Mouse (Mus musculus) stomach, embryonic 14.5 days (tissue): ENCODE data around the gene Prickle3. TPM values are rescaled to one million over a fixed set of nuclear protein-coding genes. Genes with fewer than 3 reads are reported as not detected.

Source experiments
- ATAC-seq: fragments of 200-750 bp; cut with Nextera tagmentation; 2 replicates; pipeline ENCODE4 v1.8.0; 2017; ENCODE audit warnings: low read depth, moderate TSS enrichment; ENCODE audit not compliant: insufficient number of reproducible peaks, insufficient read depth, low FRiP score
- H3K27ac ChIP-seq: fragments of 300-500 bp; sonication (generic); 2 replicates; pipeline ENCODE4 v1.5.1; 2014; ENCODE audit warnings: mild to moderate bottlenecking, low read length, moderate library complexity, mixed read lengths
- H3K27me3 ChIP-seq: fragments of 300-500 bp; sonication (generic); 2 replicates; pipeline ENCODE4 v1.6.1; 2014; ENCODE audit warnings: low read length, control low read depth, mixed read lengths; ENCODE audit not compliant: control insufficient read depth, insufficient read depth
- H3K36me3 ChIP-seq: fragments of 300-500 bp; sonication (generic); 2 replicates; pipeline ENCODE4 v1.6.1; 2014; ENCODE audit warnings: mild to moderate bottlenecking, control low read depth, low read length, moderate library complexity, mixed read lengths; ENCODE audit not compliant: control insufficient read depth, insufficient read depth
- H3K4me1 ChIP-seq: fragments of 300-500 bp; sonication (generic); 2 replicates; pipeline ENCODE4 v1.6.1; 2014; ENCODE audit warnings: low read length, control low read depth, mixed read lengths; ENCODE audit not compliant: control insufficient read depth, insufficient read depth
- H3K4me2 ChIP-seq: fragments of 300-500 bp; sonication (generic); replicated peaks from 2 replicates; pipeline ENCODE4 v1.6.1; 2014; ENCODE audit warnings: low read depth, low read length, control low read depth
- H3K4me3 ChIP-seq: fragments of 300-500 bp; sonication (generic); 2 replicates; pipeline ENCODE4 v1.5.1; 2014; ENCODE audit warnings: low read depth, low read length, control low read depth
- H3K9ac ChIP-seq: fragments of 300-500 bp; sonication (generic); replicated peaks from 2 replicates; pipeline ENCODE4 v1.6.1; 2014; ENCODE audit warnings: low read depth, mild to moderate bottlenecking, control low read depth, low read length, moderate library complexity, mixed read lengths
- H3K9me3 ChIP-seq: fragments of 300-500 bp; sonication (generic); 2 replicates; pipeline ENCODE4 v1.6.1; 2016; ENCODE audit warnings: low read depth, low read length, control low read depth; ENCODE audit not compliant: control insufficient read depth
- WGBS: fragments of 180-500 bp; shearing (Covaris S2); extraction: QIAGEN DNeasy Blood & Tissue Kit; methylation state at CpG from one replicate; pipeline ENCODE4 v1.1.7; 2014; 5-methylcytosine and 5-hydroxymethylcytosine counted together
- polyA plus RNA-seq: library from polyadenylated mRNA; unstranded; fragments of >200 nt; fragmentation: Nextera tagmentation; extraction: Ambion mirVana; gene quantifications from 2 replicates; pipeline ENCODE4 v1.2.1, GENCODE M21; 2014

The Prickle3 gene
- polyA plus RNA-seq, 1 experiment from 2014 or later = 12.0 TPM

DNA sequence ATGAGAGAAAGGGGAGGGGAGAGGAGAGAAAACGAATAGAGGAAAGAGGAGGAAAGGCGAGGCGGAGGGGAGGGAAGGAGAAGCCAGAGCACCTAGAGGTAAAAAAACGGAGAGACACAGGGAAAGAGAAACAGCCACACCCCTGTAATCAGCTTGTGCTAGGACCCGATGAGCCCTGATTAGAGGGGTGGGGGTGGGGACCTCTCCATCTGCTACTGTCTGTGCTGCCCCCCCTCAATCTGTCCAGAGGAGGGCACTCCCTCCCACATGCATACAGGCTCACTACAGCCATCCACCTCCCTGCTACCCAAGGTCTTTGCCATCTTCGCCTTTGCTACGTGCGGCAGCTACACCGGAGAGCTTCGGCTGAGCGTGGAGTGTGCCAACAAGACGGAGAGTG, 16.3 kb upstream of the Prickle3 start:
- H3K27ac ChIP-seq = no peak overlapping the region
- no peaks in the 10 kb centered on the region for H3K9me3 ChIP-seq
- H3K4me3 ChIP-seq = no peak overlapping the region
- ATAC-seq = no peak
- no peaks in the 10 kb centered on the region for H3K4me1 ChIP-seq
- H3K27me3 ChIP-seq = no peaks in the 10 kb centered on the region
- WGBS = 47% methylated on average over 12 of the region's 12 CpGs
- no peak overlapping the region for H3K4me2 ChIP-seq
- H3K9ac ChIP-seq = no peak overlapping the region
- no peaks in the 10 kb centered on the region for H3K36me3 ChIP-seq

DNA sequence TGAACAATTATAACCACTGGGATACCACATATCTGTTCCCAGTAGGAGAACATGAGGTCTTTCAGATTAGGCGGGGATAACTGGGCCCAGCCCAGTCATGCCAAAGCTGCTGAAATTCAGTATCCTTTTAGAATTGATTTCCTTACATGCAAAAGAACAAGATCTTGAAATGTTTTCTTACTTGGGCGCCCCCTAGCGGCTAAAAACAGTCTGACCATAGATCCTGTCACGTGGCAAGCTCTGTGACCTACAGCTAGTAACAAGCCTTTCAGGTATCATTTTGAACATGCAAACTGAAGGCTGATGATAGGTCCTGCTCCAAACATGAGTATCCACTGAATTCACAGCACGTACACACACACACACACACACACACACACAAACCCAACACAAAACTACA, 11.7 kb upstream of the Prickle3 start:
- no peak overlapping the region for H3K4me3 ChIP-seq

DNA sequence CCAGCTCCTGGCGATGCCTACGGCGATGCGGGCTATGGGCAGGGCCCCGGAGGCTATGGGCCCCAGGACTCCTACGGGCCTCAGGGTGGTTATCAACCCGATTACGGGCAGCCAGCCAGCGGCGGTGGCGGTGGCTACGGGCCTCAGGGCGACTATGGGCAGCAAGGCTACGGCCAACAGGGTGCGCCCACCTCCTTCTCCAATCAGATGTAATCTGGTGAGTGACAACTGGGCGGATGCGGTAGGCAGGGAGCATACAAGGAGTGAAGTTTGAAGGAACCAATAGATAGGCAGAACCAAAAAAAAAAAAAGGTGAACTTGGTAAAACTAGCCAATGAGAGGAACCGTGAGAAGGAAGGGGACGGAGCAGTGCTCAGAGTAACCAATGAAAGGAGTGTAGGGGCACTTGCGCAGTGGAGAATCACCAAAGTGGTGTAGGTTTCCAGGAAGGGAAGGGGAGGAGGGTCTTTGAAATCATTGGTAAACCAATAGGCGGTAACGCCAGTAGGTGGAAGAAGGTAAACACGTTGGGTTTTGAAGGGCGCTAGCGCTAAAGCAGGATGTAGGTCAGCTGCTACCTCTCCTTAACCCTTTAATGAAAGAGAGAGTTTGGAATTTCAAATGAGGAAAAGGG, 8.3 kb upstream of the Prickle3 start:
- Histone ChIP-seq H3K36me3 (no peaks in the 10 kb centered on the region), H3K27me3 (no peaks in the 10 kb centered on the region), H3K9ac (peak overlapping the region; percentile 46; the same call in 1 of the 2 replicates), H3K4me1 (no peaks in the 10 kb centered on the region), H3K4me3 (peak overlapping the region; percentile 35), H3K9me3 (no peaks in the 10 kb centered on the region), H3K27ac (peak overlapping the region; percentile 61; the same call in 1 of the 2 replicates), H3K4me2 (peak overlapping the region; percentile 45)
- ATAC-seq = peak; percentile 98
- WGBS = 17% methylated on average over 25 of the region's 25 CpGs

More for the DNA sequence above, 11.7 kb upstream of the Prickle3 start:
- no peaks in the 10 kb centered on the region for H3K9me3 ChIP-seq
- no peaks in the 10 kb centered on the region for H3K36me3 ChIP-seq
- H3K4me2 ChIP-seq = no peak overlapping the region
- H3K4me1 ChIP-seq = no peaks in the 10 kb centered on the region
- H3K9ac ChIP-seq = no peak overlapping the region
- 10% methylated on average over 5 of the region's 5 CpGs for WGBS
- no peak overlapping the region for H3K27ac ChIP-seq
- no peak for ATAC-seq
- no peaks in the 10 kb centered on the region for H3K27me3 ChIP-seq

DNA sequence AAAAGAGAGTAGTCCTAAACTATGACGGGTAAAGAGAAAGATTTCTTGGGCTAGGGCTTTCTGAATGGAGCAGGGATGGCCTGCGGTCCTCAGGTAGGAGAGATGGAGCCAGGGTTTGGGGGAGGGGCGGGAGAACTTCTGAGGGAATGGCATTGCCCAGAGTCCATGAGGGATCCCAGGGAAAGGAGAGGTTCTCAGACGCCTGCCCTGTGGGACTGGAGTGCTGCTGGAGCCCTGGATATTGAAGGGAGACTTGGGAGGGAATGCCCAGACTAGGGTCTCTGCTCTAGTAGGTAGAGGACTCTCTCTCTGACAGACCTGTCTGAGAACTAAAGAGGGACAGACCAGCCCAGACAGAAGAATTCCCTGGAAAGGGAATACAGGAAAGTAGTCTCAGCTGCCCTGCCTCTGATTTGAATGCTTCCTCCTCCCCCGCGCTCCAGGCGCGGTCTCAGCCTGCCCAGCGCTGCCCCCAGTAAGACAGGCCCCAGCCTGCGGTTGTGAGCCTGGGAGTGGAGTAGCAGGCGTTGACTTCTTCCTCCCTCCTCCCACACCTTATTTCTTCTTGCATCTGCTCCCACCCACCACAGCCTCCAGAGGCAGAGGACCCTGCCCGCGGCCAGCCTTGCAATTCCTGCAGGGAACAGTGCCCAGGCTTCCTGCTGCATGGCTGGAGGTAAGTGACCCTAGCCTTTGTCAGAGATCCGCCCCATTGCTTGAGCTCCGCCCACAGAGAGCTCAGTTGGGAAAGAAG, 1.1 kb downstream of the Prickle3 start:
- peak; percentile 77 for ATAC-seq
- WGBS = 32% methylated on average over 11 of the region's 15 CpGs
- no peaks in the 10 kb centered on the region for H3K27me3 ChIP-seq
- peak overlapping the region; percentile 40 for H3K4me3 ChIP-seq
- H3K4me1 ChIP-seq = peaks cover 2% of the 10 kb centered on the region; the same call in 1 of the 2 replicates
- H3K9me3 ChIP-seq = no peaks in the 10 kb centered on the region
- H3K4me2 ChIP-seq = peak overlapping the region; percentile 45
- H3K27ac ChIP-seq = peak overlapping the region; percentile 78
- no peaks in the 10 kb centered on the region for H3K36me3 ChIP-seq
- no peak overlapping the region for H3K9ac ChIP-seq

DNA sequence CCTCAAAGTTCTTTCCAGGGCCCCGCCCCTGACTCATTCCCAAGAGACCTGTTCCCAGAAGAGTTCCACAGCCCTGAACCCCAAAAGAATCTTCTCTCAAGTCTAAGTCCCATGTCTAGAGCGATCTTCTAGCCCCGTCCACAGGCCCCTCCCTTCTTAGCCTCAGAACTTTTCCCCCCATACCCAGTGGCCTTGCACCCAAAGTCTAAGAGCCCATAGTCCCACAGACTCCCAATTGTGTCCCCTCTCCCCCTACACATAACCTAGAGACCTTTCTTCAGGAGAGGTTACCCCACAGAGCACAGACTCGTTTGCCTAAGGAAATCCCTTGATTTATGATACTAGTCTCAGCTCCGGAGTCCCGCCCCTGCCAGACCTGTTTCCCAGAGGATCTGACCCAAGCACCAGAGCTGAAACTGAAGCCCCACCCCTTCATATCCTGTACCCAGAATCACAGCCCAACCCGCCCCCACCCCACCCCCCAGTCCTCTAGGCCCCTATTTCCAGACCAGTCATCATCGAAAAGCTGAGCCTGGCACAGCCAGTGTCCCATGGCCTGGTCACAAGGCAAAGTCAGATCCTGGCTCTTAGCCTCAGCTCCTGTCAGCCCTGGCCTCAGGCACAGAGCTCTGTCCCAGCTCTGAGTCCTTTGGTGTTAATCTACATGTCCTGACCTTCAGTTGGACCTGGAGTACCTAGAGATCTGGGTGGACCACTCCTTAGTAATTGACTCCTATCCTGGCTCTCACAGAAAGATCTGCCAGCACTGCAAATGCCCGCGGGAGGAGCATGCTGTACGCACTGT, 1.9 kb downstream of the Prickle3 start:
- Histone ChIP-seq H3K4me3 (peak overlapping the region; percentile 40; the same call in 1 of the 2 replicates), H3K4me1 (peaks cover 2% of the 10 kb centered on the region; the same call in 1 of the 2 replicates), H3K27me3 (no peaks in the 10 kb centered on the region), H3K9ac (no peak overlapping the region), H3K9me3 (no peaks in the 10 kb centered on the region), H3K27ac (peak overlapping the region; percentile 78), H3K4me2 (peak overlapping the region; percentile 45), H3K36me3 (no peaks in the 10 kb centered on the region)
- peak; percentile 75 for ATAC-seq
- WGBS = 50% methylated on average over 11 of the region's 11 CpGs

DNA sequence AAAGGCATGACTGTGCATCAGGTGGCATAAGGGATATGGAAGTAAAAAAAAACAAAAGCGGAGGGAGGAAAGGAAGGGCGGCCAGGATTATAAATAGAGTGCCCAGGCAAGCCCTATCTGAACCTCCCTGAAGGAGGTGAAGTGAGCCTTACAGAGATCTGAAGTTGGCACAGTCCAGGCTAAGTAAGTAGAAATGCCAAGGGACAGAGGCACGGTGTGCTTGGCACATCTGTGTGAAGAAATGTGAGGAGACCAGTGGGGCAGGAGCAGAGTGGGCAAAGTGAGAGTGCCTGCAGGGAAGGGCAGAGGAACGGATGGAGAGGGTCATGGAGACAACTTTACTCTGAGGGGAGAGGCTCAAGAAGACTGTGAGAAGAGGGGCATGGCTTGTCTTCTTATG, 4.0 kb downstream of the Prickle3 start:
- H3K4me1 ChIP-seq = peaks cover 2% of the 10 kb centered on the region; the same call in 1 of the 2 replicates
- WGBS = 78% methylated on average over 4 of the region's 4 CpGs
- no peaks in the 10 kb centered on the region for H3K36me3 ChIP-seq
- H3K9me3 ChIP-seq = no peaks in the 10 kb centered on the region
- ATAC-seq = no peak
- no peaks in the 10 kb centered on the region for H3K27me3 ChIP-seq
- H3K9ac ChIP-seq = no peak overlapping the region
- no peak overlapping the region for H3K4me3 ChIP-seq
- H3K4me2 ChIP-seq = no peak overlapping the region
- H3K27ac ChIP-seq = no peak overlapping the region

DNA sequence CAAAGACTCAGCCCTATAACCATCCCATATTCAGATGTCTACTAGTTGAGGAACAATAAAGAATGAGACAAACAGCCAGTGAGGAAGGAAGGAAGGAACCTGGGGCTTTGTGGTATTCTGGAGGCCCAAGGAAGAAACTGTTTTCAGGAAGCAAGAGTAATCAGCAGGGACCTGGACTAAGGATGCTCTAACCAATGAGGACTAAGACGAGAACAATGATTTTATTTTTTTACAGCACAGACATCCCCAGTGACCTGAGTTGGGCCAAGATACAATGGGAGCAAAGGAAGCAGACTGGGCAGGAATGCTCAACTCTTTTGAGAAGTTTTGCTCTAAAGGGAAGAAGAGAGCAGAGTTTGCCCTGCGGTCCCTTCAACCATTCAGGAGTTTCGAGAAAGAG, 5.9 kb downstream of the Prickle3 start:
- H3K36me3 ChIP-seq = peaks cover 3% of the 10 kb centered on the region; the same call in 1 of the 2 replicates
- H3K4me2 ChIP-seq = no peak overlapping the region
- no peaks in the 10 kb centered on the region for H3K9me3 ChIP-seq
- no peak overlapping the region for H3K4me3 ChIP-seq
- no peak overlapping the region for H3K27ac ChIP-seq
- WGBS = 82% methylated on average over 3 of the region's 3 CpGs
- no peak for ATAC-seq
- H3K27me3 ChIP-seq = no peaks in the 10 kb centered on the region
- H3K9ac ChIP-seq = no peak overlapping the region
- peaks cover 2% of the 10 kb centered on the region; the same call in 1 of the 2 replicates for H3K4me1 ChIP-seq

DNA sequence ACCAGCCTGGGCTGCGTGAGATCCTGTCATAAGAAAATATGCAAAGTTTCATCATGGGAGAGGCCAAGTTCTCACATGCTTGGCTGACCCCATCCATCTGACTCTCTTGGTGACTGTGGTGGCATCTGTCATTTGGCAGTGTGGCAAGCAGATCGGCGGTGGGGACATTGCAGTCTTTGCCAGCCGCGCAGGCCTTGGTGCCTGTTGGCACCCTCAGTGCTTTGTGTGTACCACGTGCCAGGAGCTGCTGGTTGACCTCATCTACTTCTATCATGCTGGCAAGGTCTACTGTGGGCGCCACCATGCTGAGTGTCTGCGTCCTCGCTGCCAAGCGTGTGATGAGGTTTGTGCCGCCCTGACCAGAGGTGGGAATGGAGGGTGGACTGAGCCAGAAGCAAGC, 7.7 kb downstream of the Prickle3 start:
- ATAC-seq = no peak
- Histone ChIP-seq H3K27ac (no peak overlapping the region), H3K4me2 (no peak overlapping the region), H3K9me3 (no peaks in the 10 kb centered on the region), H3K36me3 (peaks cover 3% of the 10 kb centered on the region; the same call in 1 of the 2 replicates), H3K9ac (no peak overlapping the region), H3K4me3 (no peak overlapping the region), H3K4me1 (no peaks in the 10 kb centered on the region), H3K27me3 (no peaks in the 10 kb centered on the region)
- whole genome bisulfite sequencing = 86% methylated on average over 11 of the region's 11 CpGs
